Mouse (Mus musculus): Measurements from ENCODE around the gene Kcne3. TPM values are rescaled to one million over a fixed set of nuclear protein-coding genes. Genes with fewer than 3 reads are reported as not detected.

Gene Kcne3
- total RNA-seq, 2 experiments from 2014 or later: 0.48 TPM; not detected in 1

DNA sequence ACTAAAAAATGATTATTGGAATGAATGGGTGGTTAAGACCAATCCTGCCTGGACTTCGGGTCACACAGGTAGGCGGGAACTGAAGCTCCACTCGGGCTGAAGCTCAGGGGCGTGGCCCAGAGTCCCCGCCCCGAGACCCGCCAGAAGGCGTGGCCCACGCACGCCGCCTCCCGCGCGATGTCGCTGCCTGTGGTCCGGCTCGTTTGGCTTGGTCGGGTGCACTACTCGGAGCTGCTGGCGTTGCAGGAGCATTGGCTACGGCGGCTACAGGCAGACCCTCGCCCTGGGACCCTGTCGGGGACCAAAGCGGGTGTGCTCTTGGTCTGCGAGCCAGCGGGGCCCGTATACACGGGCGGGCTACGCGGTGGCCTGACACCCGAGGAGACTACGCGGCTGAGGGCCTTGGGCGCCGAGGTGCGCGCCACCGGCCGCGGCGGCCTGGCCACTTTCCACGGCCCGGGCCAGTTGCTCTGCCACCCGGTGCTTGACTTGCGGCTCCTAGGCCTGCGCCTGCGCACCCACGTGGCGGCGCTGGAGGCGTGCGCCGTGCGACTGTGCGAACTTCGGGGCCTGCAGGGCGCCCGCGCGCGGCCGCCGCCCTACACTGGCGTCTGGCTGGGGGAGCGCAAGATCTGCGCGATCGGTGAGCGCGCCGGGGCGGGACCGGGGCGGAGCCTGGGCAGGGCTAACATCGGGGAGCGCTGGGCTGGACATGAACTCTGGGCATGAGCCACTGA lies 17.0 kb upstream of the Kcne3 start, which contains the start of gene Lipt2:
Gene Lipt2, plus strand, starts transcription at position 173 of the 737 bp plus-strand sequence.
- TF ChIP-seq CTCF (IDR thresholded peaks at IDR 0.05): peak; percentile 27
- peak; percentile 91 to 93 for DNase-seq (ENCODE audit: extremely low spot score in 1 of 2, low spot score in 2 of 2)
- Histone ChIP-seq H3K27ac (peak within 1 kb of the TSS; percentile 97), H3K4me3 (peak within 1 kb of the TSS; percentile 99)
- intact Hi-C loops (cut with DNase I): loop anchor here (2.0 kb wide), 1 partner anchor 36 kb away; no protein-coding TSS in a partner anchor

DNA sequence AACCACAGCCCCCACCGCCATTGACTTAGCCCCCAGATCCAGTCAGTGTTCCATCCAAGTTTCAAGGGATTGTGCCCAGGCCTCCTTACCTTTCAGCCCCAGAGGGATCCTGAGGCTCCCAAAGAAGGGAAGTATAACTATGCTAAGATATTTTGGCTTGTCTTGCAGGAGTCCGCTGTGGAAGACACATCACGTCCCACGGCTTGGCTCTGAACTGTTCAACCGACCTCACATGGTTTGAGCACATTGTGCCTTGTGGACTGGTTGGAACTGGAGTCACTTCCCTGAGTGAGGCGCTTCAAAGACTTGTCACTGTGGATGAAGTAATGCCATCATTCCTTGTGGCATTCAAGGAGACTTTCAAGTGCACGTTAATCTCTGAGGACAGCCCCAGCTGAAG lies 16.3 kb upstream of the Kcne3 start:
- Histone ChIP-seq H3K27ac (peak overlapping the region; percentile 97), H3K4me3 (peak overlapping the region; percentile 99)
- intact Hi-C loops (cut with DNase I): no loop called here
- DNase-seq (ENCODE audit: extremely low spot score in 1 of 2, low spot score in 2 of 2): no peak
- no peak for TF ChIP-seq CTCF (IDR thresholded peaks at IDR 0.05)

DNA sequence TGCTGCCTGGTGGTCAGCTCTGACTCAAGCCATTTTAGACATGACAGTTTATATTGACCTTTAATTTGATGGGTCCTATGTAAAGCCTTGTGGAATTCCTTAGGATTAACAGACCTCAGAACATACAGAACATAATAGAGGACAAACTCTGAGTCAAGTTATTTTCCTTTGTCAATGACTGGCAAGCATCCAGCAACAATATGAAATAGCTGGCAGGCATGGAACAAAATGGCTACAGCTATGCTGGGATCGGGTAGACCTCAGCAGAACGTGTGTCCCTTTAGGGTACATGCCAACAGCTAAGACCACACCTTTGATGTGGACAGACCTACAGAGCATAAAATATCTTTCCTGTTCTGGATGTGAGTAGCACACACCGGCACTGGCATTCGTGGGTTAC lies 12.8 kb upstream of the Kcne3 start:
- Histone ChIP-seq H3K27ac (no peak overlapping the region), H3K4me3 (no peak overlapping the region)
- no peak for TF ChIP-seq CTCF (IDR thresholded peaks at IDR 0.05)
- DNase-seq (ENCODE audit: extremely low spot score in 1 of 2, low spot score in 2 of 2): no peak
- intact Hi-C loops (cut with DNase I): no loop called here

DNA sequence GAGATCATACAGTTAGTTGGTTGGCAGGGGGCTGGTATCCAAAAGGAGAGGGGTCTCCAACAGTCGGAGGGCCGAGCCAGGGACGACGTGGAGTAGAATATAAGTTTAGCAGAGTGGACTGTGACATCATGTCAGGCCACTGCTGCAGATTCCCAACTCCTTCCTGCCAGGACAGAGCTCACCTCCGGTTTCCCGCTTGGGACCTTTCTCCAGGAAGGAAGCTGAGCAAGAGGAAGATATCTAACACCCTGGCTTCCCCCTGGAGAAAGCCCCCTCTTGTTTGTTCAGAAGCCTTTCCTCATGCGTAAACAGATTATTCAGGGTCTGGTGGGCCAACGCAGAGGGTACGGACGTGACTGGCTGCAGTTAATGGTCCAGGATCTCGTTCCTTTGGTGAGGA lies 7.6 kb upstream of the Kcne3 start:
- no peak overlapping the region for H3K4me3 ChIP-seq
- TF ChIP-seq CTCF (IDR thresholded peaks at IDR 0.05): no peak
- intact Hi-C loops (cut with DNase I): no loop called here
- H3K27ac ChIP-seq: no peak overlapping the region
- DNase-seq (ENCODE audit: extremely low spot score in 1 of 2, low spot score in 2 of 2): no peak

DNA sequence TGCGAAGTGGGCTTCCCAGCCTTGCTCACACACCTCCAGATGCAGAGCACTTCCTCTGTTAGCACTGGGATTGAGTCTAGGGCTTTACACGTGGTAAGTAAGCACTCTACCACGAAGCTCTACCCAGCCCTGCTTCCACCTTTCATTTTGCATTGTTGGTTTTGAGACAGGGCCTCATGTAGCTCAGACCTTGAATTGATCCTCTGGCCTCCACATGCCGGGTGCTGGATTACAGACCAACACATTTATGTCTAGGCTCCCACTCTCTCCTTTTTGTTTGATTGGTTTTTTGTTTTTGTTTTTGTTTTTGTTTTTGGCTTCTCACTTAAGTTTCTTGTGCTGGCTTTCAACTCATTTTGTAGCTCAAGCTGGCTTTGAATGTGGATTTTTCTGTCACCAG lies 5.5 kb upstream of the Kcne3 start:
- Histone ChIP-seq H3K27ac (no peak overlapping the region), H3K4me3 (no peak overlapping the region)
- DNase-seq (ENCODE audit: extremely low spot score in 1 of 2, low spot score in 2 of 2): no peak
- TF ChIP-seq CTCF (IDR thresholded peaks at IDR 0.05): no peak
- intact Hi-C loops (cut with DNase I): no loop called here

DNA sequence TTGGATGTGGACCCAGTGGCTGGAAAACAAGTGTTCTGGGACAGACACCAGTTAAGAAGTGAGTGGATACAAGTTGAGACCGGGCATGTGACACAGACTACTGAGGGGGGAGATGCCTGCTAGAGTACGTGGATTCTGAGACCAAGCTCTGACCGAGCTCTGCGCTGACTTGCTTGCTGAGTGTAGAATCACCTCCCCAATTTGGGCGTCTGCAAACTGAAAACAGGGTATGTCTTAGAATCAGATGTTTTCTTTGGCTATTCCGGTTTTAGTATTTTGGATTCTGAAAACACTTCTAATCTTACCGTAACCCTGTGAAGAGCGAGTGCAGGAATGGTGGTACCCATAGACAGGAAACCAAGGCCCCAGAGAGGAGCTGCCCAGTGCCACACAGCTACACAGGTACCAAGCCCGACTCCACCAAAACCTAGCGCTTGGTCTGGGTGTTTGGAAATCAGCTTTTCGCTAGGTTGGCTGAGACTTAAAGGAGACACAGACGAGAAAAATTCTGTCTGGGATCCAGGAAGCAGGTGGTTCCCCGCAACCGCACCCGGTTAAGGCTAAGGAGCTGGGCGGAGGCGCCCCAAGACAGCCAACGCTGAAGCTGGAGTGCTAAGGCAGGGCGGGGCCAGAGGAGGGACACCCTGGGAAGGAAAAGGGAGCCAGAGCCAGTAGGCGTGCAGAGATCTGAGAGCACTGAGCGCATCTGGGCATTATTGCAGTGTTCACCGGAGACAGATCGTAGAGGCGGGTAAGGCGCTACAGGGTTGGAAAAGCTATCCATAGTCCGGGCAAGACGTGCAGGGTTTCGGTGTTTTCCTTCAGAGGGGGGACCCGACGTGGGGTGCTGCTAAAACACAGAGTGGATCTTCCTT lies 2.0 kb downstream of the Kcne3 start:
- peak; percentile 62 to 68 for DNase-seq (ENCODE audit: extremely low spot score in 1 of 2, low spot score in 2 of 2)
- Histone ChIP-seq H3K27ac (no peak overlapping the region), H3K4me3 (peak overlapping the region; percentile 36)
- intact Hi-C loops (cut with DNase I): no loop called here
- no peak for TF ChIP-seq CTCF (IDR thresholded peaks at IDR 0.05)

DNA sequence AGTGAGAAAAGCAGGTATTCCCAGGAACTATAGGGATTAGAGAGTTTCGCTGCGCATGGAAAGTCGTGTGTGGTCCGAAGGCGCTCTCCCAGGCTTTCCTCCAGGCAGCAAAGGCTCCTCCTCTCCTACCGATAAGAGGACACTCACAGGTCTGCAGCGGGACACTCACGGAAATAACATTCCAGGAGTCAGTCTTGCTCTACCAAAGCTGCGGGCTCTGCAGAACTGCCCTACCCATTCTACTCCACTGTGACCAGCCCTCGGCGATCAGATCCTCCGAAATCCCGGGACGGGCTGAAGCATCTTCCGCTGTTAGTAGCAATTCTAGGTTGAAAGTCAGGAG lies 2.6 kb downstream of the Kcne3 start:
- Histone ChIP-seq H3K27ac (no peak overlapping the region), H3K4me3 (peak overlapping the region; percentile 36)
- no peak for DNase-seq (ENCODE audit: extremely low spot score in 1 of 2, low spot score in 2 of 2)
- intact Hi-C loops (cut with DNase I): no loop called here
- TF ChIP-seq CTCF (IDR thresholded peaks at IDR 0.05): no peak

DNA sequence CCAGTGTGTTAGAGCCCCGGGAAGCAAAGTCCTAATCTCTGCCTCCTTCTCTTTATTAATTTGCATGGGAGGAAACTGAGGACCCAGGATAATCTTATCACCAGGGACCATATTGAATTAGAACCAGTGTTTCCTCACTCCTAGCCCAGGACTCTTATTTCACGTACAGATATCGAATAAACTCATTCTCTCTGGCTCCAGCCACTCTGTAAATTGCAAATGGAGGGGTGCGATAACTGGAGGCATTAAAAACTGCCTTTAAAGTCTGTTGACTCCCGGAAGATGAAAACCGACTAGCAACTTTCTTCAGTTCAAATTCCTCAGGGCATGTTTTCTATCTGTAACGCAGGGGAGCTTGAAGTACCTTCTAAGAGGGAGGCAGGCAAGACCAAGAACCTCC lies 3.1 kb downstream of the Kcne3 start:
- TF ChIP-seq CTCF (IDR thresholded peaks at IDR 0.05): no peak
- intact Hi-C loops (cut with DNase I): no loop called here
- no peak overlapping the region; the same call in 1 of the 2 replicates for H3K4me3 ChIP-seq
- no peak overlapping the region for H3K27ac ChIP-seq
- DNase-seq (ENCODE audit: extremely low spot score in 1 of 2, low spot score in 2 of 2): no peak

DNA sequence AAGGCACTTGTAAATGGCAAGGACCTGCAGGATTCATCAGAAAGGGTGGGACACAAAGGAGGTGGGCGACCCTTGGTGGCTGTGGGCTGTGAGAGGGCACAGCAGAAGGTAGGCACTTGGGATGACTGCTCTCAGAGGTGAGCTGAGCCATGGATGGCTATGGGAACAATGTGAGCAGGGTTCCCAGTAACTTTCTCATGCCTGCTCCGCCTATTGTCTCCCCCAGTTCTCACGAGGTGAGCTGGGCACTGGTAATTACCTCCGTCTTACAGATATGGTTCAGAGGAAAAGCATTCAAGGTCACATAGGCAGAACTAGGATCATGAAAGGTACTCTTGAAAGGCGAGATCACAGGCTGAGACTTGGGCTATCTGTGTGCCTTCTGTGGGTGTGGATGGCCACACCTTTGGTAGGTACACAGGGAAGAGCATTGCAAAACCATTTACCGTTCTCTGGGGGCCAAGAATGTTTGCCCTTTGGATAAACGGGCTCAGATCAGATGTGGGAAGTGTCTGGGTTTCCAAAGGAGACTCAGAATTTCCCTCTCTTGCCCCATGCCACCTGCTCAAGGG lies 3.6 kb downstream of the Kcne3 start:
- TF ChIP-seq CTCF (IDR thresholded peaks at IDR 0.05): no peak
- Histone ChIP-seq H3K4me3 (no peak overlapping the region), H3K27ac (no peak overlapping the region)
- no peak for DNase-seq (ENCODE audit: extremely low spot score in 1 of 2, low spot score in 2 of 2)
- intact Hi-C loops (cut with DNase I): no loop called here

DNA sequence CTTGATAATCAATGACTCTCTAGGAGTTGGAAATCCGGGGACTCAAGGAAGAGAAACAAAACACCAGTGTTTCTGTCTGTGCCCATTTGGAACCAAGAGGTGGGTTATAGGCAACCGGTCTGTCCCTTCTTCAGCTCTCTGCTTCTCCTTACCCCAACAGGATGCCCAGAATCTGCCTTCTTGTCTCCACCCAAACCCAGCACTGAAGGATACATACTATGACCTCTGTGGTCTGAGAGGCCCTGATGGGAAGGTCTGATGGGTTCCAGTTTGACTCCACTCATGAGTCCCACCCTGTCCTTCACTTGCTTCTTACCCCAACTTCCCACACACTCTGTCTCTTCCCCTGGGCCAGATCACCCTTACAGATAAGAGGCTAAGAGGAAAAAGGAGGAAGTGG lies 4.9 kb downstream of the Kcne3 start:
- no peak for DNase-seq (ENCODE audit: extremely low spot score in 1 of 2, low spot score in 2 of 2)
- no peak overlapping the region for H3K4me3 ChIP-seq
- no peak for TF ChIP-seq CTCF (IDR thresholded peaks at IDR 0.05)
- H3K27ac ChIP-seq: no peak overlapping the region
- intact Hi-C loops (cut with DNase I): no loop called here

DNA sequence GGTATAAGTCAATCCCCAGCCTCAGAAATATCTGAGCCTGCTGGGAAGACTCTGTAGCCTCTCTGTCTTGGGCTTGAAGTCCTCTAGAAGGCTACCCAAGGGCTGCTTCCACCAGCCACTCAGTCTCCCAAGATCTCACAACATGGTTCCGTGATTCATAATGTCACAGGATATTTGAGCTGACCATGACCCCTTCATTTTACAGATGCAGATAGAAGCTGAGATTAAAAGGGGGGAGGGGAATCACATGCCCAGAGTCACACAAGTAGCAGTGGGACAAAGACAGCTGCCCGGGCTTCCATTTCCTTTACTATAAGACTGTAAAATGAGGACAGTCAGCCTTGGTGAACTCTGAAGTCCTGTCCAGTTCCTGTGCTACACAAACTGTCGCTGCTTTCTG lies 5.3 kb downstream of the Kcne3 start:
- Histone ChIP-seq H3K4me3 (no peak overlapping the region), H3K27ac (no peak overlapping the region)
- DNase-seq (ENCODE audit: extremely low spot score in 1 of 2, low spot score in 2 of 2): no peak
- intact Hi-C loops (cut with DNase I): no loop called here
- TF ChIP-seq CTCF (IDR thresholded peaks at IDR 0.05): no peak

DNA sequence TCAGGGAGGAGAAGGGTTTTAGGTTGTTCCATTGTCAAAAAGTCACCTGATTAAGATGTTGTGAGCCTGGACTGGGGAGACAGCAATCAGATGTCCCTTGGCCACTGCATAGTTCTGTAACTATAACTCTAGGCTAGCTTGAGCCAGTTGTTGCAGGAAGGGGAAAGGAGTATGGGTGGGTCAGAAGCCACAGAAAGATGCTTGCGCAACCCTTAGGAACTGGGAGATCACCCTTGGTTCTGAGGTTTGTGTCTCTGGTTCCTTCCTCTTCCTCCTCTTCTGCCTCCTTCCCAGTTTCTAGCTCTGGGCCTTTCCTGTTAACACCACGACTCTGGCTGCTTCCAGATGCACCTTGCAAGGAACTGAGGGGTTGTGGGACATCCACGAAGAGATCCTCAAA lies 6.1 kb downstream of the Kcne3 start:
- H3K4me3 ChIP-seq: no peak overlapping the region
- TF ChIP-seq CTCF (IDR thresholded peaks at IDR 0.05): no peak
- DNase-seq (ENCODE audit: extremely low spot score in 1 of 2, low spot score in 2 of 2): no peak
- H3K27ac ChIP-seq: no peak overlapping the region
- intact Hi-C loops (cut with DNase I): no loop called here
